Mouse (Mus musculus) embryonic fibroblast, embryonic 13.5 days (primary cell): ENCODE results near the gene Chsy1. TPM values are rescaled to one million over a fixed set of nuclear protein-coding genes. Genes with fewer than 3 reads are reported as not detected.

Source experiments
- H3K27ac ChIP-seq: 2 replicates; pipeline ENCODE4 v1.5.1; 2012; ENCODE audit warnings: low read length, control low read depth, inconsistent platforms; ENCODE audit not compliant: insufficient read depth
- H3K4me1 ChIP-seq: 2 replicates; pipeline ENCODE4 v1.6.1; 2011; ENCODE audit warnings: low read length; ENCODE audit not compliant: control insufficient read depth, insufficient read depth
- H3K4me3 ChIP-seq: 2 replicates; pipeline ENCODE4 v1.5.1; 2011; ENCODE audit warnings: mild to moderate bottlenecking, control low read depth, low read length; ENCODE audit not compliant: insufficient read depth
- CTCF ChIP-seq: IDR thresholded peaks from 2 replicates; pipeline ENCODE4 v1.5.1; 2011; ENCODE audit warnings: mild to moderate bottlenecking, control low read depth, low read length, moderate library complexity, borderline replicate concordance; ENCODE audit not compliant: insufficient read depth
- POLR2A ChIP-seq: IDR thresholded peaks from 2 replicates; pipeline ENCODE4 v1.6.1; 2011; ENCODE audit warnings: low read depth, mild to moderate bottlenecking, control low read depth, low read length, moderate library complexity
- polyA plus RNA-seq: library from polyadenylated mRNA; stranded (reverse); fragments of >200 nt; gene quantifications from 2 replicates; pipeline ENCODE4 v1.2.4, GENCODE M21; 2011; ENCODE audit warnings: low read depth; ENCODE audit not compliant: missing spikeins, insufficient read length

The Chsy1 gene
- polyA plus RNA-seq, 1 experiment: 63.2 TPM

DNA sequence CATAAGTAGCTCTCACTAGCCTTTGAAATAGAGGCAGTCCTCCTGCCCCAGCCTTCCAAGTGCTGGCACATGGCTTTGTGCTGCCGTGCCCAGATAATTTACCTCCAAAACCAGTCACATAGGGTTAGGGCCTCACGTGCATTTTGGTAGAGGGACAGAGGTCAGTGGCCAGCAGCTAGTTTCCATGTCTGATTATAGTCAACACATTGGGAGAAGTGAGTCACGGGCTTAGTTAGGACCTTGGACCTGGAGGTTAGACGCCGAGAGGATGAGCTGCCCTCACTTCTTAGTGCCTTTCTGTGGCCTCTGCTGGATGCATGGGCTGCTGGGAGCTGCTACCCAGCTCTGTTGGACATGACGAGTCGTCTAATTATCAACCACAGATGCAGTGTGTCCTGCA lies 107.7 kb downstream of the Chsy1 start:
- no peak overlapping the region for H3K27ac ChIP-seq
- TF ChIP-seq CTCF (no peak), POLR2A (no peak)
- no peak overlapping the region for H3K4me3 ChIP-seq
- H3K4me1 ChIP-seq: peaks cover 12% of the 10 kb centered on the region

DNA sequence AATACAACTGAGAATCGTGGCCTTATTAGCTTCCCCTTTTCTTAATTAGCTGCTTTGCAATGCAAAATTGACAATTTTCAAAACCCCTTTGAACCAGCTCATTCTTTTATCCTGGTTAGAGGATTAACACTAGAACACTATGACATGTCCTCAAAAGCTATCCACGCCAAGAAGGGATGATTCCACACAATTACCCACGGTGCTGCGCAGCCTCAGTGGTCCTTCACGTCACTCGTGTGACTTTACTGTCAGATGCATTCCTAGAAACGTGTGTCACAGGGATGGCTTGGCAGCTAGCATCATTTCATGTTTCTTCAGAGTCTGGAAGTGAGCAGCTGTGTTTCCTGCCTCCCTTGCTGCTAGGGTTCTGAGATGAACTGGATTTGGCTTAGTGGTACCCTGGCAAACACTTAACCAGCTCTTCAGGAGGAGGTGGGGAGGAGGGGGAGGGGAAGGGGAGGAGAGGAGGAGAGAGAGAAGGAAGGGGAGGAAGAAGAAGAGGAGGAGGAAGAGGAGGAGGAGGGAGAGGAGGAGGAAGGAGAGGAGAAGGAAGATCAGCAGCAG lies 108.3 kb downstream of the Chsy1 start:
- TF ChIP-seq CTCF: no peak
- no peak for TF ChIP-seq POLR2A
- Histone ChIP-seq H3K27ac (peak overlapping the region; percentile 32; the same call in 1 of the 2 replicates), H3K4me1 (peaks cover 12% of the 10 kb centered on the region), H3K4me3 (no peak overlapping the region)

DNA sequence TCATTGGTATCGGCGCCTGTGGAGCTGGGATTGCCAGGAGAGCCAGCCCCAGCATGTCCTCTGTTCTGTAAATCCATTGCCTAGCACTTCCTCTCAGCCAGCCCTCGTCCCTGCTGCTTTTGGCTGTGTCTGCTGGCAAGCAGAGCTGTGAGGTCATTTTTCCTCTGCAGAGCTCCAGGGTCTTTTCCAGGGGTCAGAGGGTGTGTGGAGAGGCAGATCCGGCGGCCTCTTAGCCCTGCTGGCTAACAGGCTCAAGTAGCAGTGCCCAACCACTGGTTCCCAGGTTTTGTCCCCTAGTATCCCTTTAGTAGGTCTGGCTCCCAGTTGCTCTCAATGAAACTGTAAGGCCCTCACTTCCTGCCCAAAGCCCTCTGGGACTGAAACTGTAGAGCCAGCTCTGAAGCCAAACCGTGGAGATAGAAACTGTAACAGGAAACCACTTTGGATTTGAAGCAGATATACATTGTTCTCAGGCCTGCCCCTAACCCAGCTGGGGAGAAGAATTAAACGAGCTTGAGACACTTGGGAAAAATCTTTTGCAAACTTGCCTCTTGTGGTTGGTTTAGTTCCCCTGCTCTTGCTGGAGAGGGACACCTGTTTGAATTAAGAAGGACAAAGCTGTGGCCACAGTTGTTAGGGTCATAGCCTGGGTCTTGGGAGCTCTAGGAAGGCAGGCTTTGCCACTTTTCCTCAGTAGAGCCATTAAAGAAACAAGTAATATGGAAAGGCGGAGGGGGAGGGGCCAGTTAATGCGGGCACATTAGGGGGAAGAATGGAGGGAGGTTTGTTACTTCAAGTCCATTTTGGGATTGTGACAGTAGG lies 109.1 kb downstream of the Chsy1 start:
- peak overlapping the region; percentile 32; the same call in 1 of the 2 replicates for H3K27ac ChIP-seq
- no peak for TF ChIP-seq CTCF
- TF ChIP-seq POLR2A: no peak
- peaks cover 14% of the 10 kb centered on the region for H3K4me1 ChIP-seq
- no peak overlapping the region for H3K4me3 ChIP-seq

DNA sequence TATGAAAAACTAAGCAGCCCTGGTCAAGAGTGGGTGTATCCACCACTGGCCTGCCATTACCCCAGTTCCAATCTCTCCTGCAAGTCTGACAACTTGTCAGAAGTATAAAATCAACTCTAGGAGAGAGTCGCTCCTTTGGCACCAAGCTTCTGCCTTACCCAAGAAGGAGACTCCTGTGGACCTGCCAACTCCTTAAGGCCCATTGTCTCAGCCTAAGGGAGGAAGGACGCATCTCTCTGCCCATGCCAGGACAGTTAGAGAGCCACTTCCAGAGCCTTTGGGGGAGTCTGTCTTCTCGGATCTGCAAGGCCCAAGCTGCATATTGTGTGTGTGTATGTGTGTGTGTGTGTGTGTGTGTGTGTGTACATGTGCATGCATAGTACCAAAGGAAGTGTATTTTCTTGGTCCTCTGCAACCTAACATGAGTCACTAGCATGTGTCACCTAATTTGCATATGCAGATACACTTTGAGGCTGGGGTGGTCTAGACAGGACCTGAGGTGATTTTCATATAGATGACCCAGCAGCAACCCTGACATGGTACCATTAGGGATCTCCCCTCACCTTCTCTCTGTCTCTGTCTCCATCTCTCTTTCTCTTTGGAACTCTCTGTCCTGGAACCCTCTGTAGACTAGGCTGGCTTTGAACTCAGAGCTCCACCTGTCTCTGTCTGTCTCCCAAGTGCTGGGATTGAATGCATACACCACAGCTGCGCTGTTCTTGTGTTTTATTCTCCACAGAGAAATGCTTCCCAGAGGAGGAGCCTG lies 109.9 kb downstream of the Chsy1 start:
- TF ChIP-seq CTCF (no peak), POLR2A (no peak)
- Histone ChIP-seq H3K27ac (no peak overlapping the region; the same call in 1 of the 2 replicates), H3K4me3 (no peak overlapping the region), H3K4me1 (peaks cover 17% of the 10 kb centered on the region)

DNA sequence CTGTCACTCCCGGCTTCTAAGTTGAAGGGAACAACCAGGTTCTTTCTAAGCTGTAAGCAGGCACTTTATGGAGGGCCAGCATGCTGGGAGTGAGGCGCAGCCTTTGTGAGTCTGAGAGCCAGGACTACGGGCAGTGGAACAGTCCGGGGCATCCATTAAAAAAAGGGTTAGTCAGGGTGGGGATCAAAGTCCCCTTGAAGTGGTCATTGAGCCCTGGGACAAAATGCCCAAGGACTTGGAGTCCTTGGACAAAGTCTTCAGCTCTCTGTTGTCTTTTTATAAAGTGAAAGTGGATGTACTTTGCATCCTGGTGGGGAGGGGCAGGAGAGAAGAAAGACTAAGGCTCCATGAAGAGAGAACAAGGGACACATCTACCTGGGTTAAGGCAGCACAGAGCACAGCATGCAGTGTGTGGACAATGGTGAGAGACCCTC lies 110.5 kb downstream of the Chsy1 start:
- TF ChIP-seq CTCF (no peak), POLR2A (no peak)
- Histone ChIP-seq H3K4me1 (peaks cover 17% of the 10 kb centered on the region), H3K27ac (no peak overlapping the region), H3K4me3 (no peak overlapping the region)

DNA sequence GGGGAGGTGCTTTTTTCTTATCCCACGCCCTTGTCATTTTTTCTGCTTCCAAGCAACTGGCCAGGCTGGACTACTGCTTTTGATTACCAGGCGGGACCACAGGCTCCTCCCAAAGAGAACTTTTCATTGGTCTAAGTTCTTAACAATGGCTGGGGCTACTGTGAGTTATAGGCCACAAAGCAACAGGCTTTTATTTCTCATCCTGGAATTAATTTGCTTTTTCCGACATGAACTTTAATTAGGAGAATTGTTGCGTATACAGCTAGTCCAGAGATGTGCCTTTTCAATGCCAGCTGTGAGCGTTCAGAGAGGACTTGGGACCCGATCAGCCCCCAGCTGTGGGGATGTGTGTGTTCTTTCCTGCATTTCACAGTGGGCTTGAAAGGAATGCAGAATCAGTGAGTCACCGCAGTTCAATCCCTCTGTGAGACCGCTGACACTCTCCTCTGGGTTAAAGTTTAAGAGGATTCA lies 113.3 kb downstream of the Chsy1 start:
- no peak for TF ChIP-seq CTCF
- no peak for TF ChIP-seq POLR2A
- Histone ChIP-seq H3K27ac (peak overlapping the region; percentile 84), H3K4me3 (0 out of 2 replicates have a peak overlapping the region, but pooled peaks have one; percentile 1), H3K4me1 (peaks cover 10% of the 10 kb centered on the region)

Other genes with a start within 250 kb of the Chsy1 start
- 12.1 and 19.2 TPM in 2 replicates for gene Pcsk6, start 247.8 kb upstream of the Chsy1 start, polyA plus RNA-seq
- gene Gm45213, start 65.9 kb upstream of the Chsy1 start, polyA plus RNA-seq: not detected in 2 replicates
- gene Snrpa1, start 50.5 kb upstream of the Chsy1 start, polyA plus RNA-seq: 49.5 and 49.6 TPM in 2 replicates
- gene Selenos, start 29.9 kb upstream of the Chsy1 start, polyA plus RNA-seq: 92.0 and 103 TPM in 2 replicates